Mouse (Mus musculus) hindbrain, postnatal 0 days (tissue): ENCODE measurements at regions not wholly inside any gene's neighbourhood (a gene's known extent, or its start where the extent isn't known, plus 50 kb on each side); places are given as distances from the start of the nearest gene placed in this dataset.

Experiments
- ATAC-seq: fragments of 200-750 bp; cut with Nextera tagmentation; 2 replicates; pipeline ENCODE4 v1.8.0; 2017; ENCODE audit warnings: mild to moderate bottlenecking, moderate TSS enrichment, moderate library complexity
- DNase-seq: peaks from one replicate; pipeline ENCODE4 v3.0.0-alpha.2; 2015; ENCODE audit warnings: low spot score
- H3K27ac ChIP-seq: fragments of 300-500 bp; sonication (generic); 2 replicates; pipeline ENCODE4 v1.5.1; 2014; ENCODE audit warnings: mild to moderate bottlenecking
- H3K27me3 ChIP-seq: fragments of 300-500 bp; sonication (generic); 2 replicates; pipeline ENCODE4 v1.6.1; 2014; ENCODE audit warnings: low read length, mixed read lengths; ENCODE audit not compliant: insufficient read depth
- H3K36me3 ChIP-seq: fragments of 300-500 bp; sonication (generic); 2 replicates; pipeline ENCODE4 v1.6.1; 2014; ENCODE audit warnings: low read length, mixed read lengths; ENCODE audit not compliant: insufficient read depth
- H3K4me1 ChIP-seq: fragments of 300-500 bp; sonication (generic); 2 replicates; pipeline ENCODE4 v1.6.1; 2014; ENCODE audit warnings: antibody characterized with exemption, low read length, mixed read lengths; ENCODE audit not compliant: insufficient read depth
- H3K4me2 ChIP-seq: fragments of 300-500 bp; sonication (generic); 2 replicates; pipeline ENCODE4 v1.6.1; 2014; ENCODE audit warnings: low read depth, mild to moderate bottlenecking, low read length, moderate library complexity, mixed read lengths
- H3K4me3 ChIP-seq: fragments of 300-500 bp; sonication (generic); 2 replicates; pipeline ENCODE4 v1.5.1; 2014; ENCODE audit warnings: low read length
- H3K9ac ChIP-seq: fragments of 300-500 bp; sonication (generic); replicated peaks from 2 replicates; pipeline ENCODE4 v1.6.1; 2014; ENCODE audit warnings: mild to moderate bottlenecking, low read length, moderate library complexity, mixed read lengths
- H3K9me3 ChIP-seq: fragments of 300-500 bp; sonication (generic); 2 replicates; pipeline ENCODE4 v1.6.1; 2016; ENCODE audit warnings: low read length, mixed read lengths
- CTCF ChIP-seq: IDR thresholded peaks from 2 replicates; pipeline ENCODE4 v1.5.1; 2016; ENCODE audit warnings: antibody characterized with exemption, control low read depth, low read depth
- WGBS: fragments of 180-500 bp; shearing (Covaris S2); extraction: QIAGEN DNeasy Blood & Tissue Kit; methylation state at CpG from one replicate; pipeline ENCODE4 v1.1.7; 2014; 5-methylcytosine and 5-hydroxymethylcytosine counted together

DNA sequence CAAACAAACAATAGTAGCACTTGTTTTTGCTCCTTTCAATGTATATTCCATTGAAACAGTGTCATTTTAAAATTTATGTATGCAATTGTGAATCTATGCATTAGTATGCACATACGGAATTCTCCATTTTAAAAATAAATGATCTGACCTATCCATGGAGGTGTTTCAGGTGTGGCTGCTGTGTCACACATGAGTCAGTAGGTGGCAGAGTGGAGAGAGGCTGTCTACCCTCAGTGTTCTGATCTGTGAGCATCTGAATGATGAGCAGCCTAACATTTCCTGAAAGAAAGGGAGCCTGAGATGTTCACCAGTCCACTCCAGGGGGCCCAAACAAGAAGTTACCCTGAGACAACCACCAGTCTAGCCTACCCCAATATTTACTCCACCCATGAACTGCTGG, 75.6 kb upstream of the 1700006A11Rik start:
- Histone ChIP-seq H3K9me3 (no peaks in the 10 kb centered on the region), H3K4me2 (no peak overlapping the region), H3K9ac (no peak overlapping the region), H3K4me3 (no peak overlapping the region), H3K36me3 (no peaks in the 10 kb centered on the region), H3K27me3 (no peaks in the 10 kb centered on the region), H3K4me1 (no peaks in the 10 kb centered on the region), H3K27ac (no peak overlapping the region)
- ATAC-seq (no peak), DNase-seq (no peak)
- 93% methylated on average over 1 of the region's 1 CpGs for WGBS
- no peak for TF ChIP-seq CTCF

- DNase-seq (no peak), ATAC-seq (no peak)
- Histone ChIP-seq H3K4me2 (no peak overlapping the region), H3K27ac (no peak overlapping the region), H3K36me3 (no peaks in the 10 kb centered on the region), H3K4me3 (no peak overlapping the region), H3K4me1 (no peaks in the 10 kb centered on the region), H3K27me3 (no peaks in the 10 kb centered on the region), H3K9ac (no peak overlapping the region), H3K9me3 (no peaks in the 10 kb centered on the region)
- 68% methylated on average over 4 of the region's 4 CpGs for WGBS
- TF ChIP-seq CTCF = peak; percentile 29
Measured at GRCm38 (mm10) chr3:124496072-124496471, 70.2 kb upstream of the 1700006A11Rik start.
